ENCODE assay signal across 11 mouse cellular contexts in genomic region chr16:34536300-34536699, GRCm38 (mm10). TPM values are rescaled to one million over a fixed set of nuclear protein-coding genes. Genes with fewer than 3 reads are reported as not detected.
DNase-seq lines count a peak whose midpoint lies in the region; ATAC-seq lines count a peak whose summit lies in the region.
"Had no signal": no experiment of that assay in that cellular context is flagged by ENCODE, and none has a peak within 500 bp of the region (broad histone marks: within the 10 kb centered on the region; RNA-seq: fewer than 3 reads in every experiment).

No protein-coding gene starts in this region.

- H3K36me3 ChIP-seq in hindbrain, embryonic 16.5 days (ENCODE audit: control insufficient read depth, insufficient read depth, low read length): no peaks in the 10 kb centered on the region
- H3K36me3 ChIP-seq in hindbrain, embryonic 10.5 days: no peaks in the 10 kb centered on the region
- H3K36me3 ChIP-seq: embryonic facial prominence, embryonic 15.5 days; lung, embryonic 15.5 days had no signal

- H3K9ac ChIP-seq in hindbrain, embryonic 16.5 days (ENCODE audit: low read depth, low read length): no peak overlapping the region
- H3K9ac ChIP-seq: embryonic facial prominence, embryonic 15.5 days; lung, embryonic 15.5 days had no signal

- peaks cover 13% of the 10 kb centered on the region for H3K4me1 ChIP-seq in hindbrain, embryonic 16.5 days (ENCODE audit: control insufficient read depth, insufficient read depth, low read depth, low read length)
- H3K4me1 ChIP-seq in hindbrain, embryonic 10.5 days (replicated peaks): peaks cover 41% of the 10 kb centered on the region

- H3K9me3 ChIP-seq in hindbrain, embryonic 16.5 days (ENCODE audit: control insufficient read depth, low read length): no peaks in the 10 kb centered on the region
- no peaks in the 10 kb centered on the region for H3K9me3 ChIP-seq in hindbrain, embryonic 10.5 days
- H3K9me3 ChIP-seq: embryonic facial prominence, embryonic 15.5 days; lung, embryonic 15.5 days had no signal

- H3K4me2 ChIP-seq in hindbrain, embryonic 16.5 days (ENCODE audit: low read length): no peak overlapping the region
- H3K4me2 ChIP-seq: embryonic facial prominence, embryonic 15.5 days; lung, embryonic 15.5 days had no signal

- peak; percentile 34; the same call in 1 of the 2 replicates for ATAC-seq in hindbrain, embryonic 16.5 days
- peak; percentile 66 for ATAC-seq in cerebellum, adult (ENCODE audit: insufficient number of reproducible peaks, low FRiP score, low TSS enrichment)

- no peak for DNase-seq in hindbrain, embryonic 10.5 days (ENCODE audit: low spot score)
- peak; percentile 92 to 96 for DNase-seq in cerebellum, postnatal 14 days
- peak; percentile 70 for DNase-seq in kidney, postnatal 10 days
- DNase-seq in spleen, postnatal 14 days (ENCODE audit: low spot score in 2 of 2): no peak
- DNase-seq in thymus, adult 18-20 months: no peak
- no peak for DNase-seq in right cerebral cortex, adult 2 months (ENCODE audit: low spot score in 2 of 2)
- DNase-seq: gastrocnemius, postnatal 14 days had no signal

- no peak overlapping the region for H3K4me3 ChIP-seq in hindbrain, embryonic 16.5 days (ENCODE audit: low read length)
- H3K4me3 ChIP-seq in hindbrain, embryonic 10.5 days: no peak overlapping the region
- H3K4me3 ChIP-seq: embryonic facial prominence, embryonic 15.5 days; lung, embryonic 15.5 days had no signal

- H3K27ac ChIP-seq in hindbrain, embryonic 16.5 days (ENCODE audit: low read depth, low read length): no peak overlapping the region
- no peak overlapping the region for H3K27ac ChIP-seq in hindbrain, embryonic 10.5 days
- H3K27ac ChIP-seq: embryonic facial prominence, embryonic 15.5 days; lung, embryonic 15.5 days had no signal

- H3K27me3 ChIP-seq in hindbrain, embryonic 16.5 days (replicated peaks; ENCODE audit: control insufficient read depth, insufficient read depth, low read length): no peaks in the 10 kb centered on the region
- no peaks in the 10 kb centered on the region for H3K27me3 ChIP-seq in hindbrain, embryonic 10.5 days (ENCODE audit: insufficient read depth, poor library complexity, severe bottlenecking)
- H3K27me3 ChIP-seq: embryonic facial prominence, embryonic 15.5 days; lung, embryonic 15.5 days had no signal

- 47% methylated on average over 6 of the region's 6 CpGs for WGBS in hindbrain, embryonic 16.5 days
- 88% methylated on average over 6 of the region's 6 CpGs for WGBS in hindbrain, embryonic 10.5 days

RNA-seq across cellular contexts. Expression of gene Kalrn, which starts 37.0 kb away (rescaled TPM):
- 20.9 and 23.3 TPM in 2 replicates for polyA plus RNA-seq in hindbrain, embryonic 16.5 days (2015; fragmentation: Nextera tagmentation; extraction: Ambion mirVana)
- 14.2 and 16.6 TPM in 2 replicates for polyA plus RNA-seq in hindbrain, embryonic 10.5 days (2016; fragmentation: Nextera tagmentation; extraction: Ambion mirVana)

Comparison
In these comparisons a context has a peak if more than half of its experiments do, and no peak if none do; other contexts are left out.
1. DNase-seq: peak in cerebellum, postnatal 14 days (2 of 2) and kidney, postnatal 10 days (single experiment); none in hindbrain, embryonic 10.5 days (single experiment), spleen, postnatal 14 days (0 of 2), thymus, adult 18-20 months (0 of 2) and right cerebral cortex, adult 2 months (0 of 2).